Mouse (Mus musculus) macrophage (primary cell): ENCODE data around the gene Npcd. TPM values are rescaled to one million over a fixed set of nuclear protein-coding genes. Genes with fewer than 3 reads are reported as not detected.

Source experiments
- H3K27ac ChIP-seq: fragments of 350-480 bp; formaldehyde crosslinking; 2 replicates; pipeline ENCODE4 v1.9.0; 2021
- H3K36me3 ChIP-seq: fragments of 350-480 bp; formaldehyde crosslinking; 2 replicates; pipeline ENCODE4 v1.9.0; 2021; ENCODE audit errors: inconsistent target
- H3K4me3 ChIP-seq: fragments of 350-480 bp; formaldehyde crosslinking; 2 replicates; pipeline ENCODE4 v1.9.0; 2021; ENCODE audit errors: inconsistent target
- H3K79me2 ChIP-seq: fragments of 350-480 bp; formaldehyde crosslinking; 2 replicates; pipeline ENCODE4 v1.9.0; 2021; ENCODE audit errors: inconsistent target
- WGBS: methylation state at CpG from one replicate; pipeline ENCODE4 v1.1.7; 2026; ENCODE audit warnings: inconsistent platforms; ENCODE audit not compliant: missing documents; 5-methylcytosine and 5-hydroxymethylcytosine counted together
- polyA plus RNA-seq: library from polyadenylated mRNA; stranded (reverse); fragments of 250-400 nt; gene quantifications from 3 replicates; pipeline ENCODE4 v1.2.4, GENCODE M21; 2018; ENCODE audit warnings: inconsistent platforms

Npcd gene
- polyA plus RNA-seq, 1 experiment from 2014 or later = not detected

DNA sequence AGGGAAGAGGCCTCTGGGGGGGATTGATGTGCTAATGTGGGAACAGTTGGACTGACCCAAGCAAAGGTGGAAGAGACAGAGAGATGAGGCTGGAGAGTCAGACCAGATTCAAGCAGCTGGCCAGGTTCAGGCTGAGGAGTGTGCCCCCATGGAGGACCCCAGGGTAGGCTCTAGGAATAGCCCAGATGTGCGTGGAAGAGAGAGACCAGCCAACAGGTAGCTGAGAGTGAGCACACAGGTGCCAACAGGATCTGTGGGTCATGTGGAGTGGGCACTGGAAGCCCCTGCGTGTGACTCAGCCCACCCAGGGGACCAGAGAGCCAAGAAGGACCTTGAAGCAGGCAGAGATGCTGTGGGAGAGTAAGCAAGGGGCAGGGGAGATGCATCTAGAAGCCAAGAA is 32.4 kb downstream of the Npcd start:
- Histone ChIP-seq H3K36me3 (no peaks in the 10 kb centered on the region), H3K79me2 (no peaks in the 10 kb centered on the region), H3K4me3 (no peak overlapping the region), H3K27ac (no peak overlapping the region)
- WGBS = 90% methylated on average over 2 of the region's 2 CpGs

DNA sequence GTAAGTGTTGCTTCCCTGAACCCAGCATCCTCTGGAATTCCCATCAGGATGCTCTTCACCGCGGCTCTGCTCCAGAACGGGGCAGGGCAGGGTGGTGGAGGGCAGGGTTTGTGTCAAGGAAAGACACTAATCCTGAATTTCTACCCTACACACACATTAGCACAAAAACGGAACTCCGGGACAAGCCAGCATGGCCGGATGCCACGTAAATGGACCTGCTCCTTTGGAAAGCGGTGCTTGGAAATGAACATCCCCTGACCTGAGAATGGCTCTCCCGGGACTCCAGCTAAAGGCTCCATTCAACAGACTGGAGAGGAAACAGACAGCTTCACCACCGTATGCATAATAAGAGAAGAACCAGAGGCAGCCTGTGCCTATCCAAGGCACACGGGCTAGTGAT is 33.3 kb downstream of the Npcd start:
- no peaks in the 10 kb centered on the region for H3K79me2 ChIP-seq
- H3K4me3 ChIP-seq = no peak overlapping the region
- no peaks in the 10 kb centered on the region for H3K36me3 ChIP-seq
- no peak overlapping the region for H3K27ac ChIP-seq
- whole genome bisulfite sequencing = 77% methylated on average over 11 of the region's 11 CpGs

DNA sequence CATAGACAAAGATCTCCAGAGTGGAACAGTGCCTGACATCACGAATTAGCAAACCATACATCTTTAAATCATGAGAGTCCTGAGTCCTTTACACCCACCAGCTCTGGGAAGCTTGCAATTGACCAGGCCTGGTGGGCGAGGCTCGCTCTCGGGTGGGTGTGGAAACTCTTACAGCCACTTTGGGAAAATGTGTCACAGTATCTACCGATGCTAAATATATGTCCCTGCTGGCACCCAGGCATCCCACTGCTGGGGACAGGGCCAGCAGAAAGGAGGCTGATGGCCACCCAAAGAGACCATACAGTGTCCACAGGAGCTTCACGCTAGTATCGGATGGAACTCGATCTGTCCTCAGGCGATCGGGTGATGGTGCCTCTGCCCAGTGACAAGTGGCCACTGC is 35.4 kb downstream of the Npcd start:
- 93% methylated on average over 10 of the region's 10 CpGs for WGBS
- H3K79me2 ChIP-seq = no peaks in the 10 kb centered on the region
- no peak overlapping the region for H3K27ac ChIP-seq
- no peaks in the 10 kb centered on the region for H3K36me3 ChIP-seq
- H3K4me3 ChIP-seq = no peak overlapping the region

DNA sequence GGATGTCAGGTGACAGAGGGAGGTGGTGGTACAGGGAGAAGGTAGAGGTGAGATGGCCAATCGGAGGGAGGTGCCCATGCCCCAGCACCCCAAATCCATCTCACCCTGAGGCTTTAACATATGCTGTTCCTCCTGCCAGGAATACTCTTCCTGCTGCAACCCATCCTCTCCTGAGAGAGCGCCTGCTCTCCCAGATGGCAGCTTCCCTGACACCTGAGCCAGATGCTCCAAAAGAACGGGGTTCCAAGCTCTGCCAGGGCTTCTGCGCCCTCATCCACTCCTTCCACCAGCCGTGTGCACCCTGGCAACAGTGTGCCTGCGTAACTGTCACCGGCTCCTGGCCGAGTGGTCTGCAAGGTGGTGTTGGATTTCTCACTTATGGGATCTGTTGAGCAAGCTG is 36.4 kb downstream of the Npcd start:
- WGBS = 85% methylated on average over 8 of the region's 8 CpGs
- Histone ChIP-seq H3K79me2 (no peaks in the 10 kb centered on the region), H3K4me3 (no peak overlapping the region), H3K36me3 (no peaks in the 10 kb centered on the region), H3K27ac (no peak overlapping the region)

GRCm38 (mm10) chr15:79797096-79797495 is 36.9 kb downstream of the Npcd start:
- WGBS = 93% methylated on average over 7 of the region's 7 CpGs
- Histone ChIP-seq H3K27ac (no peak overlapping the region), H3K36me3 (no peaks in the 10 kb centered on the region), H3K4me3 (no peak overlapping the region), H3K79me2 (no peaks in the 10 kb centered on the region)

- no peaks in the 10 kb centered on the region for H3K36me3 ChIP-seq
- no peaks in the 10 kb centered on the region for H3K79me2 ChIP-seq
- H3K27ac ChIP-seq = no peak overlapping the region
- WGBS = 87% methylated on average over 12 of the region's 12 CpGs
- no peak overlapping the region for H3K4me3 ChIP-seq
These were observed 37.8 kb downstream of the Npcd start for GRCm38 (mm10) chr15:79796256-79796655.

DNA sequence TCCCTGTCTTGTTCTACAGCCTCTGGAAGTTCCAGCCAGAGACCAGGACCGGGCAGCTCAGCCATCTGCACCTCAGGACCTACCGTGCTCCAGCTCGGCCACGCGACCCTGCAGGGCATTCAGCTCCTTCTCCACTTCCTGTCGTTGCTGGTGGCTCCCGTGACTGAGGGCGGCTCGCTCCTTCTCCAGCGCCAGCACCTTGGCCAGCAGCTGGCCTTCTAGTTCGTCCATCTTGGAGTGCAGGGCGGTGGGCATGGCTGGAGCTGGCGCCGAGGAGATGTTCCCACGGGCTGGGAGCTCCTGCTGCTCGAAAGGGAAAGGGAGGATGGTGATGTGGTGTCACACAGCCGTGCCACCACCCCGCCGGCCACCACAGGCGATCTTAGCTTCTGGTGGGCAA is 39.9 kb downstream of the Npcd start:
- Histone ChIP-seq H3K4me3 (no peak overlapping the region), H3K27ac (no peak overlapping the region), H3K36me3 (no peaks in the 10 kb centered on the region), H3K79me2 (no peaks in the 10 kb centered on the region)
- 24% methylated on average over 20 of the region's 20 CpGs for WGBS

GRCm38 (mm10) chr15:79793076-79793475 is 41.0 kb downstream of the Npcd start:
- H3K27ac ChIP-seq = no peak overlapping the region
- no peaks in the 10 kb centered on the region for H3K36me3 ChIP-seq
- H3K4me3 ChIP-seq = no peak overlapping the region
- no peaks in the 10 kb centered on the region for H3K79me2 ChIP-seq
- WGBS = 62% methylated on average over 9 of the region's 9 CpGs

DNA sequence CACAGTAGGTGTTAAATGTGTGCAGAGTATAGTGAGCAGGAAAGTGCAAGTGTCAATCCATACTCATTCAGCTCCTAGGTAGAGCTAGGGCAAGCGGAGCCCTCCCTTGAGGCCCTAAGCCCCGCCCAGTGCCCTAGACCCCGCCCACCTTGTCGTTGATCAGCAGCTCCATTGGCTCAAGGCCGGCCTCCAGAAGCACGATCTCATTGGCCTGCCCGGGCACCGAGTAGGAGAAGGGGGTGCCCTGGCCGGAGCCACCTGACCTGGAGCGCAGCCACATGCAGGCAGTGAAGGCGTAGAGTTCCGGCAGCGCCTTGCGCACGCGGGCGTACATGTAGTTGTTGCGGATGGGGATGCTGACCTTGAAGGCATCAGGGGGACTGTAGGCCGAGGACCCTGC is 41.6 kb downstream of the Npcd start:
- Histone ChIP-seq H3K27ac (no peak overlapping the region), H3K4me3 (no peak overlapping the region), H3K79me2 (no peaks in the 10 kb centered on the region), H3K36me3 (no peaks in the 10 kb centered on the region)
- WGBS = 49% methylated on average over 18 of the region's 19 CpGs

GRCm38 (mm10) chr15:79791502-79791901 is 42.5 kb downstream of the Npcd start:
- WGBS = under 1% methylated on average over 11 of the region's 12 CpGs
- H3K4me3 ChIP-seq = no peak overlapping the region
- H3K79me2 ChIP-seq = no peaks in the 10 kb centered on the region
- H3K36me3 ChIP-seq = no peaks in the 10 kb centered on the region
- no peak overlapping the region for H3K27ac ChIP-seq

DNA sequence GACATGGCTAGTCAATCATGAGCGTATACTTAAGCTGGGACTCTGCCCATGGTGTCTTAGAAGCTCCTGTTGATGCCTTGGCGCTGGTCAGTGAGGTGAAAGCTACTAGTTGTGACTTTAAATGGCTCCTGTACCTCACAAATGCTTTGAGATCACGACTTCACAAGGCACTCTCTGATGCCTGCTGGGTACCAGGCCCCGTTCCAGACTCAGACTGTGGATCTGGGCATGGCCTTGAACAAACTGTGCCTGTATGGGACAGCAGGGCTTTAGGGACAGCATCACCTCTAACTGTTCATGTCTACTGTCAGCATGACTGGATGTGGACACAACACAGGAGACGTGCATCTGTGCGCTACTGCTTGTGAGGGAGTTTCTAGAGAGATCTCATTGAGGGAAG is 43.1 kb downstream of the Npcd start:
- Histone ChIP-seq H3K27ac (no peak overlapping the region), H3K79me2 (no peaks in the 10 kb centered on the region), H3K36me3 (no peaks in the 10 kb centered on the region), H3K4me3 (no peak overlapping the region)
- 91% methylated on average over 6 of the region's 6 CpGs for WGBS

DNA sequence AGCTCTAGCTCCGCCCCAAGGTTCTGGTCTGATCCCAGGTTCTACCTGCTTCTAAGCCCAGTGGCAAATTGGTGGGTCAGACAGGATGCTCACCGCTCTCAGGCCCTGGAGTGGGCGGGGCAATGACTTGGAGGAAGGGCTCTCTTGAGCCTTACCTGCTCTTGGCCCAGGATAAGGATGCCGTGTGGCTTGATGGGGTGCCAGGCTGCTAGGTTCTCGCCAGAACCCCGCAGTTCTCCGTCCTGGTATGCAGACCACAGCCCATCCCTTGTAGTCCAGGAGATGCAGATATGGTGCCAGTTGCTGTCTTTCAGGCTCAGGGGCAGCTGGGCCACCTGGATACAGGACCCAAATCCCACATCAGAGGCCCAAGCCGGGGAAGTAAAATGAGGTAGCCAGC is 43.9 kb downstream of the Npcd start:
- 85% methylated on average over 8 of the region's 8 CpGs for WGBS
- Histone ChIP-seq H3K27ac (no peak overlapping the region), H3K4me3 (no peak overlapping the region), H3K79me2 (no peaks in the 10 kb centered on the region), H3K36me3 (no peaks in the 10 kb centered on the region)

GRCm38 (mm10) chr15:79787815-79788214 is 46.2 kb downstream of the Npcd start:
- WGBS = 75% methylated on average over 8 of the region's 8 CpGs
- no peak overlapping the region for H3K4me3 ChIP-seq
- no peaks in the 10 kb centered on the region for H3K79me2 ChIP-seq
- H3K27ac ChIP-seq = no peak overlapping the region
- no peaks in the 10 kb centered on the region for H3K36me3 ChIP-seq

- no peak overlapping the region for H3K27ac ChIP-seq
- WGBS = 80% methylated on average over 1 of the region's 1 CpGs
- no peak overlapping the region for H3K4me3 ChIP-seq
- H3K79me2 ChIP-seq = no peaks in the 10 kb centered on the region
- no peaks in the 10 kb centered on the region for H3K36me3 ChIP-seq
These were observed 49.0 kb downstream of the Npcd start for GRCm38 (mm10) chr15:79785056-79785455.

DNA sequence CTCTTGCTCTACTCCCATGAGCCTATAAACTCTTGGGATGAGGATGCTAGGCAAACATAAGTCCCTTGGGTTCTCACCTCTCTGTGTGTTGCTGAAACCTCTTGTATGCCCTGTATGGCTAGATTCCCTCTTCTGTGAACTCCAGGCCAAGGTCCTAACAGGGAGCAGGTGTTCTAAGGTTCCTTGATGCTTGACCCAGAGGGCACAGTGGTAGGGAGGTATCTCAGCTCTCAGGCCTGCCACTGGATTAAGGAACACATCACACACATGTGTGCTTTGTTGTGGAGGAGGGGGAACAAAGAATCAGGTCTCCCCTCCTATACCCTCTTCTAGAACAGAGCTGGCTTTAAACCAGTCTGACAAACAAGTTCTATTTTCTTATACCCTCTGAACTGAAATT is 56.3 kb downstream of the Npcd start, which contains the start of gene Dnal4:
Gene Dnal4 (minus strand): TSS at position 101 of the 400 bp plus-strand sequence.
- Histone ChIP-seq H3K4me3 (no peak within 1 kb of the TSS), H3K27ac (no peak within 1 kb of the TSS), H3K79me2 (peaks cover 11% of the 10 kb centered on the region; the same call in 1 of the 2 replicates), H3K36me3 (no peaks in the 10 kb centered on the region)

DNA sequence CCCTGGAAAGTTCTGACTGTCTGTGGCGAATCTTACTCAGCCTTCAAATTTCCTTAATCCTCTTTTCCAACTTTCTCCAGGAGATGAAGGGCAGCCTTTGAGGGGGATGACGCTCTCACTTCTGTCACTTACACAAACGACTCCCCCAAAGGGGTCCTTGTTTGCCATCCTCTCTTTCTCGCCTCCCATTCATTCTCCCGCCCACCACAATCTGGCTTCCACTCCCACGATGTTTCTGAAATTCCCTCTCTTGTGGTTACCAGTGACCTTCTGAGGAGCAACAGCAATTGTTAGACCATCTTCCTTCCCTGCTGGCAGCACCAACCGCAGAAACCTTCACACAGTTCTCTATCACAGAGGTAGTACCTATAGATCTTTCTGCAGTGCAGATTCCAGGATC is 58.4 kb downstream of the Npcd start:
- no peak overlapping the region for H3K4me3 ChIP-seq
- WGBS = 80% methylated on average over 7 of the region's 7 CpGs
- H3K79me2 ChIP-seq = peaks cover 25% of the 10 kb centered on the region; the same call in 1 of the 2 replicates
- no peaks in the 10 kb centered on the region for H3K36me3 ChIP-seq
- H3K27ac ChIP-seq = no peak overlapping the region
